Mouse (Mus musculus): ENCODE data around the gene Igsf3.

DNA sequence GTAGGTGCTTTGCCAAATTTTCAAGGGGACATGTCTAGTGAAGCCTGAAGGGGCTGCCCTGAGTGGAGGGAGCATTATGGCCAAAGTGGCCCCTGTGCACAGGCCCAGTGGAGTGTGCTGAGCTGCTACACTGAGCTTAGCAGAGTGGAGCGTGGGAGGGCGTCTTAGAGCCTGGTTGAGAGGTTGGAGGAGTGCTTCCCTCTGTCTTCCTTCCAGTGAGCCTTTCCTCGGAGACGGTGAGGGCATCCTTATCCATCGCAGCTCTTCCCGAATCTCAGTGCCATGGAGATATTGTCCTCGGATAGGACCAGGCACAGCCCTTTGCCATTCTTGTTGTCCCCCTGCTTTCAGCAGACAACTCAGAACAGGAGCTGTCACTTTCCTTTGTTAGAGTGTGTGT, 84.2 kb downstream of the Igsf3 start:
- TF ChIP-seq CTCF (IDR thresholded peaks at IDR 0.05; ENCODE audit: insufficient read depth, low read depth, low read length): no peak
- no peak for TF ChIP-seq POLR2A (IDR thresholded peaks at IDR 0.05; ENCODE audit: insufficient read depth, low read depth, low read length)

Data from olfactory bulb, adult 2 months (tissue).